Mouse (Mus musculus) midbrain, embryonic 11.5 days (tissue): ENCODE measurements around the gene Pxdn. TPM values are rescaled to one million over a fixed set of nuclear protein-coding genes. Genes with fewer than 3 reads are reported as not detected.

Experiments
- ATAC-seq: fragments of 200-750 bp; cut with Nextera tagmentation; 2 replicates; pipeline ENCODE4 v1.8.0; 2017; ENCODE audit warnings: moderate TSS enrichment, moderate library complexity; ENCODE audit not compliant: low FRiP score
- DNase-seq: peaks from one replicate; pipeline ENCODE4 v3.0.0; 2015; ENCODE audit warnings: low spot score; ENCODE audit errors: missing footprints
- H3K27ac ChIP-seq: fragments of 300-500 bp; sonication (generic); 2 replicates; pipeline ENCODE4 v1.5.1; 2014; ENCODE audit warnings: low read depth, low read length
- H3K27me3 ChIP-seq: fragments of 300-500 bp; sonication (generic); 2 replicates; pipeline ENCODE4 v1.6.1; 2014; ENCODE audit warnings: mild to moderate bottlenecking, low read length, moderate library complexity, mixed read lengths; ENCODE audit not compliant: control insufficient read depth, insufficient read depth
- H3K36me3 ChIP-seq: fragments of 300-500 bp; sonication (generic); 2 replicates; pipeline ENCODE4 v1.6.1; 2014; ENCODE audit warnings: mild to moderate bottlenecking, low read length, moderate library complexity, mixed read lengths; ENCODE audit not compliant: control insufficient read depth, insufficient read depth
- H3K4me1 ChIP-seq: fragments of 300-500 bp; sonication (generic); 2 replicates; pipeline ENCODE4 v1.6.1; 2014; ENCODE audit warnings: low read length; ENCODE audit not compliant: control insufficient read depth, insufficient read depth
- H3K4me2 ChIP-seq: fragments of 300-500 bp; sonication (generic); 2 replicates; pipeline ENCODE4 v1.6.1; 2014; ENCODE audit warnings: mild to moderate bottlenecking, moderate library complexity
- H3K4me3 ChIP-seq: fragments of 300-500 bp; sonication (generic); 2 replicates; pipeline ENCODE4 v1.5.1; 2014; ENCODE audit warnings: low read depth, low read length
- H3K9ac ChIP-seq: fragments of 300-500 bp; sonication (generic); 2 replicates; pipeline ENCODE4 v1.6.1; 2014; ENCODE audit warnings: low read length
- H3K9me3 ChIP-seq: fragments of 300-500 bp; sonication (generic); 2 replicates; pipeline ENCODE4 v1.6.1; 2016; ENCODE audit warnings: low read length; ENCODE audit not compliant: control insufficient read depth
- WGBS: fragments of 180-500 bp; shearing (Covaris S2); extraction: QIAGEN DNeasy Blood & Tissue Kit; methylation state at CpG from one replicate; pipeline ENCODE4 v1.1.7; 2014; 5-methylcytosine and 5-hydroxymethylcytosine counted together
- polyA plus RNA-seq: library from polyadenylated mRNA; unstranded; fragments of >200 nt; fragmentation: Nextera tagmentation; extraction: Ambion mirVana; gene quantifications from 2 replicates; pipeline ENCODE4 v1.2.1, GENCODE M21; 2014

Gene Pxdn
- polyA plus RNA-seq, 1 experiment from 2014 or later: 69.4 TPM

- no peaks in the 10 kb centered on the region for H3K27me3 ChIP-seq
- no peak overlapping the region for H3K27ac ChIP-seq
- no peaks in the 10 kb centered on the region for H3K36me3 ChIP-seq
- no peak overlapping the region for H3K9ac ChIP-seq
- DNase-seq (peak; percentile 89), ATAC-seq (peak; percentile 62; the same call in 1 of the 2 replicates)
- no peak overlapping the region for H3K4me2 ChIP-seq
- no peaks in the 10 kb centered on the region for H3K9me3 ChIP-seq
- no peaks in the 10 kb centered on the region for H3K4me1 ChIP-seq
- WGBS: 40% methylated on average over 3 of the region's 3 CpGs
- H3K4me3 ChIP-seq: no peak overlapping the region
Observed at GRCm38 (mm10) chr12:29926896-29927295, 10.5 kb upstream of the Pxdn start.

GRCm38 (mm10) chr12:29930591-29930990 is 6.8 kb upstream of the Pxdn start:
- H3K9me3 ChIP-seq: no peaks in the 10 kb centered on the region
- no peak for ATAC-seq
- 92% methylated on average over 1 of the region's 1 CpGs for WGBS
- no peak overlapping the region for H3K27ac ChIP-seq
- DNase-seq: no peak
- H3K27me3 ChIP-seq: no peaks in the 10 kb centered on the region
- no peak overlapping the region for H3K4me3 ChIP-seq
- H3K36me3 ChIP-seq: no peaks in the 10 kb centered on the region
- no peak overlapping the region for H3K9ac ChIP-seq
- H3K4me2 ChIP-seq: no peak overlapping the region
- H3K4me1 ChIP-seq: no peaks in the 10 kb centered on the region

GRCm38 (mm10) chr12:29932951-29933350 is 4.5 kb upstream of the Pxdn start:
- 93% methylated on average over 1 of the region's 1 CpGs for WGBS
- no peak overlapping the region for H3K4me2 ChIP-seq
- H3K4me1 ChIP-seq: 0 out of 2 replicates have a peak, but pooled peaks cover 6% of the 10 kb centered on the region

GRCm38 (mm10) chr12:29933501-29933900 is 3.9 kb upstream of the Pxdn start:
- WGBS: 62% methylated on average over 2 of the region's 2 CpGs
- H3K9me3 ChIP-seq: no peaks in the 10 kb centered on the region
- DNase-seq (no peak), ATAC-seq (no peak)
- H3K4me3 ChIP-seq: no peak overlapping the region
- H3K27ac ChIP-seq: no peak overlapping the region
- 0 out of 2 replicates have a peak, but pooled peaks cover 6% of the 10 kb centered on the region for H3K4me1 ChIP-seq
- no peak overlapping the region for H3K9ac ChIP-seq
- no peaks in the 10 kb centered on the region for H3K27me3 ChIP-seq
- H3K4me2 ChIP-seq: no peak overlapping the region
- no peaks in the 10 kb centered on the region for H3K36me3 ChIP-seq

More at GRCm38 (mm10) chr12:29932951-29933350, 4.5 kb upstream of the Pxdn start:
- no peaks in the 10 kb centered on the region for H3K27me3 ChIP-seq
- H3K4me3 ChIP-seq: no peak overlapping the region
- no peak for DNase-seq
- no peak overlapping the region for H3K27ac ChIP-seq
- no peak for ATAC-seq
- H3K9me3 ChIP-seq: no peaks in the 10 kb centered on the region
- no peak overlapping the region for H3K9ac ChIP-seq
- H3K36me3 ChIP-seq: no peaks in the 10 kb centered on the region

DNA sequence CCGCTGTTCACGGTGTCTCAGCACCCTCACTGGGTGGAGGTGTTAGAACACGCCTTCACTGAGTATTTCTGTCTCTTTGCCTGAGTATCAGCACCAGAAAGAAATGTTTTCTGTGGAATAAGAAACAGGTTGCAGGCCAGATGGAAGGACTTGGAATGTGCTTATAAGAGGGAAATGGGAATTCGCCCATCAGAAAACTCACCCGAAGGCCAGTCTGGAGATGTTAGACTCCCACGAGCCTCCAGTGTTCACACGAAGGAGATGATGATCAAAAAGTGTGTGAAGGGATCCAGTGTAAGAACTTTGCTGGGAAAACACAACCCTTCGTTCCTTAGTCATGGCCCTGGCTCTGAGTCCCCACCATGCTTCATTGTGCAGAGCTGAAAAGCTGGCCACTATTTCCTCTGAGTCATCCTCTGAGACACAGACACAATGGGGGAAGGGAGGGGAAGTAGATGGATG is 3.3 kb upstream of the Pxdn start:
- H3K27me3 ChIP-seq: no peaks in the 10 kb centered on the region
- 72% methylated on average over 8 of the region's 8 CpGs for WGBS
- H3K4me3 ChIP-seq: no peak overlapping the region
- H3K36me3 ChIP-seq: no peaks in the 10 kb centered on the region
- H3K9ac ChIP-seq: no peak overlapping the region
- ATAC-seq (no peak), DNase-seq (no peak)
- no peaks in the 10 kb centered on the region for H3K9me3 ChIP-seq
- no peak overlapping the region for H3K4me2 ChIP-seq
- H3K4me1 ChIP-seq: peaks cover 7% of the 10 kb centered on the region
- H3K27ac ChIP-seq: no peak overlapping the region

DNA sequence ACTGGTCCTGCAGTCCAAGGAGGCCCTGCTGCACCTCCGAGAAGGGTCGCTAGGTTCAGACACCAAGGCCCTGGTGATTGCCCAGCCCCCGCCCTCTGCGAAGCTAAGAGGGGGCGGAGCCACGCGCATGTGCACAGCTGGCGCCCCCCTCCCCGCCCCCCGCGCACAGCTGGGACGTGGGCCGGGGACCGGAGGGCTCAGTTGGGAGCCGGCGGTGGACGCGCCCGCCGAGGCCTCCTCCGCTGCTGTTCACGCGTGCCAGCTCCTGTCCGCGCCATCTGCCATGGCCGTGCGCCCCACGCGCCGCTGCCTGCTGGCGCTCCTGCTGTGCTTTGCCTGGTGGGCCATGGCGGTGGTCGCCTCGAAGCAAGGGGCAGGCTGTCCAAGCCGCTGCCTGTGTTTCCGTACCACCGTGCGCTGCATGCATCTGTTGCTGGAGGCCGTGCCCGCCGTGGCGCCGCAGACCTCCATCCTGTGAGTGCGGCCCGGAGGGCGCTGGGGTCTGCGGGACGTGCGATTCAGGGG is 505 bp downstream of the Pxdn start:
- peak; percentile 91 for ATAC-seq
- WGBS: under 1% methylated on average over 45 of the region's 49 CpGs
- H3K4me1 ChIP-seq: peaks cover 25% of the 10 kb centered on the region

DNA sequence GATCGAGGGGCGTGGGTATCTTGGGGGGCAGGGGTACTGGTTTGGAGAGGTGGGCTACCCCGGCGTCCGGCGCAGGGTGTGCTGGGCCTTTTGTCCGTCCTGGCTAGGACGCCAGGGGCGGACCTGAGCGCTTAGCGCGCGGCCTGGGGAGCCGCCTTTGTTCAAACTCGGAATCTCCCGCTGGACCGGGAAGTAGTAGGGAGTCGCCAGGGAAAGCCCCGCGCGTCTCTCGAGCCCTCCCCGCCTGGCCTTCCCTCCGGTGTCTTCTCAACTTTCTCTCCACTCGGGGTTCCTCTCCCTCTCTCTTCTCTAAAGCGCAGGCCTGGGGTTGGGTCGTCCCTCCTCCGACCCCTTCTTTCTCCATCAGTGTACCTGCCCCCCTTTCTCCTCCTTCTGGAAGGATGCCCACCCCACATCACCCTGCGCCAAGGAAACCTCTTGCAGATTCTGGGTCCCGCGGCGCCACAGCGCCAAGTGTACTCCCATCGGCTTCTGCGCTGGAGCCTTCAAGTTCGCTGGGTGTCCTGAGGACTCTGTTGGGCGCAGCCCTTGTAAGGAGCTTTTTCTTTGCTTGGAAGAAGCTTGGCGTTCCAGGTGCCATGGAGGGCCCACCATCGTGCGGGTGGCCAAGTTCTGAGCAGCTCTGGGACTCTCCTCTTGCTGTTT is 1.1 kb downstream of the Pxdn start:
- under 1% methylated on average over 40 of the region's 40 CpGs for WGBS

More for the DNA sequence above, 505 bp downstream of the Pxdn start:
- H3K9me3 ChIP-seq: no peaks in the 10 kb centered on the region; the same call in 1 of the 2 replicates
- peak overlapping the region; percentile 97 for H3K9ac ChIP-seq
- peaks cover 3% of the 10 kb centered on the region; the same call in 1 of the 2 replicates for H3K36me3 ChIP-seq
- H3K27me3 ChIP-seq: no peaks in the 10 kb centered on the region
- H3K4me2 ChIP-seq: peak overlapping the region; percentile 87
- peak overlapping the region; percentile 83 for H3K4me3 ChIP-seq
- peak; percentile 98 for DNase-seq
- H3K27ac ChIP-seq: peak overlapping the region; percentile 70

GRCm38 (mm10) chr12:29939261-29939671 is 1.9 kb downstream of the Pxdn start:
- peak overlapping the region; percentile 83 for H3K4me3 ChIP-seq
- WGBS: 7% methylated on average over 8 of the region's 8 CpGs
- no peak overlapping the region for H3K27ac ChIP-seq
- peaks cover 3% of the 10 kb centered on the region; the same call in 1 of the 2 replicates for H3K36me3 ChIP-seq
- peak overlapping the region; percentile 97 for H3K9ac ChIP-seq
- H3K27me3 ChIP-seq: no peaks in the 10 kb centered on the region
- H3K4me2 ChIP-seq: peak overlapping the region; percentile 87
- no peak for ATAC-seq
- no peaks in the 10 kb centered on the region; the same call in 1 of the 2 replicates for H3K9me3 ChIP-seq
- DNase-seq: no peak
- peaks cover 25% of the 10 kb centered on the region for H3K4me1 ChIP-seq

More for the DNA sequence above, 1.1 kb downstream of the Pxdn start:
- H3K4me1 ChIP-seq: peaks cover 25% of the 10 kb centered on the region
- H3K27ac ChIP-seq: peak overlapping the region; percentile 70
- H3K27me3 ChIP-seq: no peaks in the 10 kb centered on the region
- peaks cover 3% of the 10 kb centered on the region; the same call in 1 of the 2 replicates for H3K36me3 ChIP-seq
- peak; percentile 98 for DNase-seq
- H3K9ac ChIP-seq: peak overlapping the region; percentile 97
- peak overlapping the region; percentile 83 for H3K4me3 ChIP-seq
- peak; percentile 89 for ATAC-seq
- no peaks in the 10 kb centered on the region; the same call in 1 of the 2 replicates for H3K9me3 ChIP-seq
- peak overlapping the region; percentile 87 for H3K4me2 ChIP-seq

DNA sequence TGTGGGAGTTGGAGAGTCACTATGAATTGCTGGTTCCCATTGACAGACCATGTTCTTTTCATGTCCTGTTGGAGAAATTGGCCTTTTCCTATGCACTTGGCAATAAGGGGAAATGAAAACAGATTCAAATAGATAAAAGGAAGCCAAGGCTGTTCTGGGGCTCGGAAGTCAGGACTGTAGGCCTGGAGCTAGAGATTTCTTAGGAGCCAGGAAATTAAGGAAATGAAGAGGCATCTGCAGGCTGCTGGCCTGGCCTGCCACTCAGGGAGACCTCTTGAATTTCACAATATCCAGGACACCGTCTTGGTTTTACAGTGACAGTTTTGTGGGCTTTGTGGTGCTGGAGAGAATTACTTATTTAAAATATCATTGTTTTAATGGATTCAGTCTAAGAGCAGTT is 5.0 kb downstream of the Pxdn start:
- no peak for ATAC-seq
- Histone ChIP-seq H3K27ac (no peak overlapping the region), H3K9me3 (no peaks in the 10 kb centered on the region; the same call in 1 of the 2 replicates), H3K4me1 (peaks cover 23% of the 10 kb centered on the region), H3K4me2 (no peak overlapping the region), H3K9ac (no peak overlapping the region), H3K27me3 (no peaks in the 10 kb centered on the region), H3K4me3 (no peak overlapping the region), H3K36me3 (peaks cover 3% of the 10 kb centered on the region; the same call in 1 of the 2 replicates)
- WGBS: 93% methylated on average over 2 of the region's 2 CpGs
- DNase-seq: peak; percentile 53
